Mouse (Mus musculus) lung, embryonic 16.5 days (tissue): ENCODE results near the gene Rufy4. TPM values are rescaled to one million over a fixed set of nuclear protein-coding genes. Genes with fewer than 3 reads are reported as not detected.
"Not testable (repeated sequence)": the region's sequence is repeated elsewhere in the genome, so short reads cannot be mapped to it uniquely, and the experiment has no call there.

Experiments
- ATAC-seq: fragments of 200-750 bp; cut with Nextera tagmentation; 2 replicates; pipeline ENCODE4 v1.8.0; 2017; ENCODE audit warnings: low read depth, mild to moderate bottlenecking, moderate library complexity
- H3K27ac ChIP-seq: fragments of 300-500 bp; sonication (generic); 2 replicates; pipeline ENCODE4 v1.5.1; 2014; ENCODE audit warnings: mild to moderate bottlenecking, control low read depth, low read length
- H3K27me3 ChIP-seq: fragments of 300-500 bp; sonication (generic); 2 replicates; pipeline ENCODE4 v1.6.1; 2014; ENCODE audit warnings: low read depth, low read length, mixed read lengths; ENCODE audit not compliant: control insufficient read depth, insufficient read depth
- H3K36me3 ChIP-seq: fragments of 300-500 bp; sonication (generic); 2 replicates; pipeline ENCODE4 v1.6.1; 2014; ENCODE audit warnings: low read length; ENCODE audit not compliant: control insufficient read depth, insufficient read depth
- H3K4me1 ChIP-seq: fragments of 300-500 bp; sonication (generic); replicated peaks from 2 replicates; pipeline ENCODE4 v1.6.1; 2014; ENCODE audit warnings: low read length, mixed read lengths; ENCODE audit not compliant: control insufficient read depth, insufficient read depth
- H3K4me2 ChIP-seq: fragments of 300-500 bp; sonication (generic); 2 replicates; pipeline ENCODE4 v1.6.1; 2014; ENCODE audit warnings: low read depth, low read length, control low read depth
- H3K4me3 ChIP-seq: fragments of 300-500 bp; sonication (generic); 2 replicates; pipeline ENCODE4 v1.5.1; 2014; ENCODE audit warnings: mild to moderate bottlenecking, low read length, control low read depth
- H3K9ac ChIP-seq: fragments of 300-500 bp; sonication (generic); 2 replicates; pipeline ENCODE4 v1.6.1; 2014; ENCODE audit warnings: low read length, control low read depth
- H3K9me3 ChIP-seq: fragments of 300-500 bp; sonication (generic); 2 replicates; pipeline ENCODE4 v1.6.1; 2016; ENCODE audit warnings: low read length; ENCODE audit not compliant: control insufficient read depth
- WGBS: fragments of 180-500 bp; shearing (Covaris S2); extraction: QIAGEN DNeasy Blood & Tissue Kit; methylation state at CpG from one replicate; pipeline ENCODE4 v1.1.7; 2014; 5-methylcytosine and 5-hydroxymethylcytosine counted together
- polyA plus RNA-seq: library from polyadenylated mRNA; unstranded; fragments of >200 nt; fragmentation: Nextera tagmentation; extraction: Ambion mirVana; gene quantifications from 2 replicates; pipeline ENCODE4 v1.2.1, GENCODE M21; 2015

Rufy4 gene
- polyA plus RNA-seq, 1 experiment from 2014 or later, result 0.64 TPM

GRCm38 (mm10) chr1:74153461-74154184, 28.3 kb downstream of the Rufy4 start, which contains the start of gene Cxcr2:
Cxcr2 (plus strand) TSS chr1:74153989.
- WGBS, result 59% methylated on average over 8 of the region's 8 CpGs
- ATAC-seq, result no peak

GRCm38 (mm10) chr1:74155435-74156012, 30.2 kb downstream of the Rufy4 start:
- Histone ChIP-seq H3K27me3 (no peaks in the 10 kb centered on the region), H3K4me3 (no peak overlapping the region), H3K4me2 (no peak overlapping the region), H3K9me3 (no peaks in the 10 kb centered on the region), H3K36me3 (no peaks in the 10 kb centered on the region), H3K4me1 (peaks cover 6% of the 10 kb centered on the region; the same call in 1 of the 2 replicates), H3K9ac (no peak overlapping the region), H3K27ac (no peak overlapping the region)
- WGBS, result 75% methylated on average over 6 of the region's 6 CpGs
- ATAC-seq, result no peak

More at GRCm38 (mm10) chr1:74153461-74154184, 28.3 kb downstream of the Rufy4 start, which contains the start of gene Cxcr2:
- no peaks in the 10 kb centered on the region for H3K36me3 ChIP-seq
- H3K4me1 ChIP-seq, result peaks cover 6% of the 10 kb centered on the region; the same call in 1 of the 2 replicates
- no peak within 1 kb of the TSS for H3K4me3 ChIP-seq
- no peak within 1 kb of the TSS for H3K27ac ChIP-seq
- no peak within 1 kb of the TSS for H3K4me2 ChIP-seq
- no peak within 1 kb of the TSS for H3K9ac ChIP-seq
- no peaks in the 10 kb centered on the region for H3K9me3 ChIP-seq
- no peaks in the 10 kb centered on the region for H3K27me3 ChIP-seq

- 53% methylated on average over 14 of the region's 14 CpGs for WGBS
These were observed 31.1 kb downstream of the Rufy4 start for GRCm38 (mm10) chr1:74156381-74156910.

GRCm38 (mm10) chr1:74159613-74160012, 34.3 kb downstream of the Rufy4 start:
- not testable (repeated sequence) for H3K4me3 ChIP-seq, H3K4me2 ChIP-seq, ATAC-seq, H3K36me3 ChIP-seq, H3K4me1 ChIP-seq, H3K27me3 ChIP-seq, H3K9ac ChIP-seq, H3K9me3 ChIP-seq, H3K27ac ChIP-seq
- 78% methylated on average over 4 of the region's 5 CpGs for WGBS

More at GRCm38 (mm10) chr1:74156381-74156910, 31.1 kb downstream of the Rufy4 start:
- H3K4me3 ChIP-seq, result no peak overlapping the region
- peak overlapping the region; percentile 36 for H3K27ac ChIP-seq
- no peak overlapping the region for H3K4me2 ChIP-seq
- ATAC-seq, result peak; percentile 71; the same call in 1 of the 2 replicates
- peaks cover 6% of the 10 kb centered on the region; the same call in 1 of the 2 replicates for H3K4me1 ChIP-seq
- H3K9ac ChIP-seq, result no peak overlapping the region
- no peaks in the 10 kb centered on the region for H3K27me3 ChIP-seq
- H3K9me3 ChIP-seq, result no peaks in the 10 kb centered on the region
- H3K36me3 ChIP-seq, result no peaks in the 10 kb centered on the region

GRCm38 (mm10) chr1:74160036-74160435, 34.7 kb downstream of the Rufy4 start:
- Histone ChIP-seq H3K27ac (no peak overlapping the region), H3K4me1 (peaks cover 6% of the 10 kb centered on the region; the same call in 1 of the 2 replicates), H3K4me2 (no peak overlapping the region), H3K27me3 (no peaks in the 10 kb centered on the region), H3K36me3 (no peaks in the 10 kb centered on the region), H3K4me3 (no peak overlapping the region), H3K9me3 (no peaks in the 10 kb centered on the region), H3K9ac (no peak overlapping the region)
- 63% methylated on average over 2 of the region's 2 CpGs for WGBS
- no peak for ATAC-seq

GRCm38 (mm10) chr1:74167136-74167535, 41.8 kb downstream of the Rufy4 start:
- Histone ChIP-seq H3K9me3 (no peaks in the 10 kb centered on the region), H3K9ac (no peak overlapping the region), H3K36me3 (no peaks in the 10 kb centered on the region), H3K27me3 (no peaks in the 10 kb centered on the region), H3K27ac (no peak overlapping the region), H3K4me2 (no peak overlapping the region), H3K4me3 (no peak overlapping the region), H3K4me1 (0 out of 2 replicates have a peak, but pooled peaks cover 2% of the 10 kb centered on the region)
- no peak for ATAC-seq
- 59% methylated on average over 5 of the region's 5 CpGs for WGBS

- Histone ChIP-seq H3K36me3 (no peaks in the 10 kb centered on the region), H3K27me3 (no peaks in the 10 kb centered on the region), H3K4me3 (no peak overlapping the region), H3K4me1 (0 out of 2 replicates have a peak, but pooled peaks cover 2% of the 10 kb centered on the region), H3K9ac (no peak overlapping the region), H3K9me3 (no peaks in the 10 kb centered on the region), H3K27ac (no peak overlapping the region), H3K4me2 (no peak overlapping the region)
- WGBS, result 84% methylated on average over 3 of the region's 3 CpGs
- ATAC-seq, result no peak
These were observed 44.4 kb downstream of the Rufy4 start for GRCm38 (mm10) chr1:74169721-74170120.

GRCm38 (mm10) chr1:74172722-74173121, 47.4 kb downstream of the Rufy4 start:
- Histone ChIP-seq H3K27me3 (no peaks in the 10 kb centered on the region), H3K4me3 (no peak overlapping the region), H3K4me2 (no peak overlapping the region), H3K9ac (no peak overlapping the region), H3K27ac (no peak overlapping the region), H3K36me3 (no peaks in the 10 kb centered on the region), H3K4me1 (peaks cover 4% of the 10 kb centered on the region), H3K9me3 (no peaks in the 10 kb centered on the region)
- 73% methylated on average over 3 of the region's 3 CpGs for WGBS
- ATAC-seq, result no peak

GRCm38 (mm10) chr1:74175731-74176130, 50.4 kb downstream of the Rufy4 start:
- Histone ChIP-seq H3K9ac (no peak overlapping the region), H3K27me3 (no peaks in the 10 kb centered on the region), H3K36me3 (no peaks in the 10 kb centered on the region), H3K9me3 (no peaks in the 10 kb centered on the region), H3K4me3 (no peak overlapping the region), H3K4me2 (no peak overlapping the region), H3K27ac (no peak overlapping the region), H3K4me1 (peaks cover 5% of the 10 kb centered on the region)
- peak; percentile 32; the same call in 1 of the 2 replicates for ATAC-seq
- WGBS, result 49% methylated on average over 4 of the region's 4 CpGs
